Mouse (Mus musculus): ENCODE data around the gene Otos.

GRCm38 (mm10) chr1:92653179-92653578 is 4.5 kb upstream of the Otos start:
- TF ChIP-seq CTCF (IDR thresholded peaks at IDR 0.05; ENCODE audit: control insufficient read depth, insufficient read depth, insufficient read length) (no peak), FOSL1 (IDR thresholded peaks at IDR 0.05; ENCODE audit: insufficient read depth, low read length, poor library complexity, severe bottlenecking) (no peak), MAX (IDR thresholded peaks at IDR 0.05) (no peak)
